Mouse (Mus musculus): ENCODE data around the gene Vcan.

GRCm38 (mm10) chr13:89668981-89669880 is 73.1 kb downstream of the Vcan start:
- TF ChIP-seq POLR2A (IDR thresholded peaks at IDR 0.05; ENCODE audit: insufficient read depth, low read depth, low read length) (no peak), CTCF (IDR thresholded peaks at IDR 0.05) (no peak)
